Mouse (Mus musculus) WW6 (cell line): Measurements from ENCODE around the gene Tnxb.
"Not testable (repeated sequence)": the region's sequence is repeated elsewhere in the genome, so short reads cannot be mapped to it uniquely, and the experiment has no call there.

Experiments
- DNase-seq: peaks from one replicate; pipeline ENCODE4 v3.0.0-alpha.2; 2013; ENCODE audit warnings: low read depth, low spot score

The Tnxb gene

DNA sequence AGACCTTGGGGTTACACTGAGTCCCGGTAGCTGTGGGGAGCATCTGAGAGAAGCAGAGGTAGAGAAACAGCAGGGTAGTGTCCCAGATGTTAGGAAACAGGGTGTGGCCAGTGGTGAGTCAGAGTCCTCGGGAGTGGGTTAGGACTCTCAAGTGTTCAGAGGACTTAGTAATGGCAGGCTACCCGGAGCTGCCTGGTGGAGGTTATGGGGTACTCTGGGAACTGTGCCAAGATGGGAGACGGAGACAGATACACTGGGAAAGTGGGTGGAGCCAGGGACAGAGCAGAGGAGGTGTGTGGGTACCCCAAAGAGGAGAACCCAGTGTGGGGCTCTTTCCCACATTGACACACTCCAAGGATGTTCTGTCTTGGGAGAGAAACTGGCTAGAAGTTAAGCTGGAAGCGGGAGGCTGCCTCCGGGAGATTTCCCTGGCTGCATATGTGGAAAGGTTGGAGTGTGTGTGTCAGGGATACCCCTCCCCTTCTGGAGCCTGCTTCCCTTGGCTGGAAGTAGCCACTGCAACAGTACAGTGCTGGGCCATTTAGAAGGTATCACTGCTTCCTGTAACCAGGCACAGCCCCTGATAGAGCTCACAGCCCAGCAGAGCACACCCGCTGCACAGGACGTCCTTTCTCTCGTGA is 14.0 kb downstream of the Tnxb start:
- no peak for DNase-seq

DNA sequence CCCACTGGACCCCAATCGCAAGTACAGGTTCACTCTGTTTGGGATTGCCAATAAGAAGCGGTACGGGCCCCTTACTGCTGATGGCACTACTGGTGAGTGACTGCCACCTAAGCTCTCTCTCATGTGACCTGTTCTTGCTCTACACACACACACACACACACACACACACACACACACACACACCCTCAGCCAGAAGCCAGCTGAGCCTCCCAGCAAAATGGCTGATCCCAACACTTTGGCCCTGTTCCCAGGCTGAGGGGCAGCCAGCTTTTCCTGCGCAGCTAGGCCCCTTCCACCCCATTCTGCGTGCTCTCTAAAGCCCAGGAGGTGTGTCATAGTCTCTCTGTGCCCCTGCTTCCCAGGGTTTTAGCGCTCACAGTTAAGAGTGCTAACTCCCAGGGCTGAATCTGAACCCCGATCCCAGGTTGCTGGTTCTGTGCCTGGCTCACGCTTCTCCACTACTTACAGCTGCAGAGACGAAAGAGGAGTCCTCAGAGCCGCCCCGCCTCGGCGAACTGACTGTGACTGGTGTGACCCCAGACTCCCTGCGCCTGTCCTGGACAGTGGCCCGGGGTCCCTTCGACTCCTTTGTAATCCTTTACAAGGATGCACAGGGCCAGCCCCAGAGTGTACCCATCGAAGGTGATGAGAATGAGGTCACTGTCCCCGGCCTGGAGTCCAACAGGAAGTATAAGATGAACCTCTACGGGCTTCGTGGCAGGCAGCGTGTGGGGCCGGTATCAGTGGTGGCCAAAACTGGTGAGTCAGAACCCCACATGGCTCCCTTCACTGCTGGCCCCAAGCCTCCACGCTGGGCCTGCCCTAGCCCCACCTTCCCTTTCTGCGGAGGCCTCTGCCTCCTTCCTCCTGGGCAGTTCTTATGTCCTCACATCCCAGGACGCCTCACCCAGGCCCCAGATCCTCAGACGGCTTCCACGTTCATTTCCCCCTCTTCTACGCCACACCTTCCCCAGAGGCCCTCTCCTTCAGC is 15.1 kb downstream of the Tnxb start:
- no peak for DNase-seq

DNA sequence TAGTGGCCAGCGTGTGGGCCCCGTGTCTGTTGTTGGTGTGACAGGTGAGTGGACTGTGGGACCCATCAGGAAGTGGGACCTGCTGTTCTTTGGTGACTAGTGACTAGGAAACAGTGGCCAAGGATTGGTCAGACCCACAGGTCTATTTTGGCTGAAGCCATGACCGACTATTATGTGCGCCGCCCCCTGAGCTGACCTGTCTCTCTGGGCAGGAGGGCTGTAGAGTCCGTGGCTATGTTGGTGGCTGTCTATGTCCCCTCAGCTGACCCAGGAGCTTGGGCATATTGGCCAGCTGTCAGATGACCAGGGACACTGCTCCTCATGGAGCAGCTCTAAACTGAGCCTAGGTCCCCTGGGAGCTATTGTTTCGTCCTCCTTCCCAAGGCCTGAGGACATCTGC is 18.6 kb downstream of the Tnxb start:
- DNase-seq = no peak

GRCm38 (mm10) chr17:34690458-34690857 is 20.1 kb downstream of the Tnxb start:
- no peak for DNase-seq

GRCm38 (mm10) chr17:34692906-34693305 is 22.6 kb downstream of the Tnxb start:
- no peak for DNase-seq

DNA sequence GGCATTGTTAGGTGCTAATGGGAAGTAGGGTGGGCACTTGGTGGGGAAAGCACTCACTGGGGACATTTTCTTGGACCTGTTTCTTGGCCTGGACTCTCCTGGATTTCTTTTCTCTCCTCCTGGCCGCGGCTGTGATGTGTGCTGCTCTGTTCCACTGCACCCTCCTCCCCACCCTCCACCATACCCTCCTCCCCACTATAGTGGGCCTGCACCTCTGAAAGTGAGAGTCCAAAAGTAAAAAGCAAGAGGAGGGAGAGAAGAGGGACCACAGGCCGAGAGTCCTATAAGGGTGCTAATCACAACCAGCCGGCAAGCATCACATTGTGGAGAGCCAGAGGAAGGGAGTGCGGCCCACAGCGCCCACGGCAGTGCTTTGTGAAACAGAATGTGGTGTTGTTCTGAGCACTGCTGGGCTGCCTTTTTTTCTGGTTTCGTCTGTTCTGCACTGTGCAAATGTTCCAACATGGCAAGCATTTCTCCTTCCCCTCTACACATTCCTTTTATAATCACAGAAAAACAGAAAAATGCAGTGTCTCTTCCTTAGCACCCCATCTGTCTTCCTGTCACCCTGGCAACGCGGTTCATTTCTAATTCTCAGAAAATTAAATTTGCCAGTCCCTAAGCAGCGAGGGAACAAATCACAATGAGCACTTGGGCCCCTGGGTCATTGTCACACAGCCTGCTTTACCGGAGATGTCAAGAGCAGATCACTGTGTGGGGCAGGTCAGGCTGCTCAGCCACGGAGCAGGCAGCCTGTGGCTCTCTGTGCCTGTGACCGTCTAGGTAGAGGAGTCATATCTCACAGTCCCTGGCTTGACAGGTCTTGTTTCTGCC is 29.5 kb downstream of the Tnxb start:
- DNase-seq = no peak

DNA sequence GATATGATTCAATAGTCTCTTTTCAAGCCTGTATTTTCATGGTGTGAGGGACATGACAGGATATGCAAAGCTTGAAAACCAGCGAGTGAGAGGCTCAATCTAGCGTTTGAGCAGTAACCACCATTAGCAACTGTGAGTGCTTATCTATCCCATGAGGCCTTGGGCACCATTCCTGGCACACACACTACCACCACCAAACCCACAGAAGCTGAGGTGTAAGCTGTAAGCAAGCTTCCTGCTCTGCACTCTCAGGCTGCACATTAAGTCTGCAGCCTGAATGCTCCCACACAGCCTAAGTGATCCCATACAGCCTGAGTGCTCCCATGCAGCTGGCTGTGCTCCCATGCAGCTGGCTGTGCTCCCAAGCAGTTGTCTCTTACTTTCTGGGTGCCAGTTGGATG is 30.3 kb downstream of the Tnxb start:
- DNase-seq = no peak

- DNase-seq = not testable (repeated sequence)
Observed at GRCm38 (mm10) chr17:34706476-34706875, 36.1 kb downstream of the Tnxb start.

GRCm38 (mm10) chr17:34712951-34713350 is 42.6 kb downstream of the Tnxb start:
- DNase-seq = no peak

DNA sequence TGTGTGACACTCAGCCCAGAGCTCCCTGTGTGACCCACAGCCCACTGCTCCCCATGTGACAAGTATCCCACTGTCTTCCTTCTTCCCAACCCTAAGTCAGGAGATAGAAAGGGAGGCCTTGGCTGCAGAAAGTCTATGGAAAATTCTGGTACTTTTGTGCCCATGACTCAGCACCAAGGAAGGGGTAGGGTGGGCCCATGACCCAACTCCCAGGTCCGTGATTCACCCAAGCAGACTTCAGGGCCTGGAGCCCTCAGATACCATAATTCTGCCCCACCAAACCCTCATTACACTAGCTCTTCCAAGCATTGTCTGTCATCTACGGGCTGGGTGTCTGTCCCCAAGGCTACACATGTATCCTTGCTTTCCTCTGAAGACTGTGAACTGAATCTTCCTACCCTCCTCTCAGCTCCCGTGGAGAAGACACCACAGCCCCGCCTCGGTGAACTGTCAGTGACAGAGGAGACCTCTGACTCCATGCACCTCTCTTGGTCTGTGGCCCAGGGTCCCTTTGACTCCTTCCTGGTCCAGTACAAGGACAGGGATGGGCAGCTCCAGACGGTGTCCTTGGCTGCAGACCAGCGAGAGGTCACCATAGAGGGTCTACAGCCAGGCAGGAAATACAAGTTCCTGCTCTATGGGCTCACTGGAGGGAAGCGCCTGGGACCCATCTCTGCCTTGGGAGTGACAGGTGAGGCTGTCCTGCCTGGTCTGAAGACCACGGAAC is 44.0 kb downstream of the Tnxb start:
- not testable (repeated sequence) for DNase-seq

DNA sequence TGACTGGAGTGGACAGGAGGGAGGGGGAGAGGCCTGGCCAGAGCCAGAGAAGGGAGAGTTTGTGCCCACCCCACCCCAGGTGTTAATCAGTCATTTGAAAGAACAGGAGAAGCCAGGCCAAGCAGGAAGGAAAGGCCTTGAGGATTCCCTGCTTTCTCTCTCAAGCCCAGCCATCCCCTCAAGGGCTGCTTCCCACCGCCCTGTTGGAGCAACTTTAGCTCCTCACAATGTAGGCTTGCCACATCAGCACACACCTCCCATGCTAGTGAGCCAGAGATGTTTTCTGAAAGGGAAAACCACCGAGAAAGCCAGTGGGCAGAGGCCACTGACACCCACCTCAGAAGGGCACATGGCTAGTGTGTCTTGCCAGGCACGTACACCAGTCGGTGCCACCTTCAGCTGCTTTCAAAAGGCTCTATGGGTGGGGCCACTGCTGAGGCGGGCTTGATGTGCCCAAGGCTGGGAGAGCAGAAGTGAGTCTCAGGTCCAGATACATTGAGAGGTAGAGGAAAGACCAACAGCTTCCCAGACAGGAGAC is 44.6 kb downstream of the Tnxb start:
- not testable (repeated sequence) for DNase-seq

DNA sequence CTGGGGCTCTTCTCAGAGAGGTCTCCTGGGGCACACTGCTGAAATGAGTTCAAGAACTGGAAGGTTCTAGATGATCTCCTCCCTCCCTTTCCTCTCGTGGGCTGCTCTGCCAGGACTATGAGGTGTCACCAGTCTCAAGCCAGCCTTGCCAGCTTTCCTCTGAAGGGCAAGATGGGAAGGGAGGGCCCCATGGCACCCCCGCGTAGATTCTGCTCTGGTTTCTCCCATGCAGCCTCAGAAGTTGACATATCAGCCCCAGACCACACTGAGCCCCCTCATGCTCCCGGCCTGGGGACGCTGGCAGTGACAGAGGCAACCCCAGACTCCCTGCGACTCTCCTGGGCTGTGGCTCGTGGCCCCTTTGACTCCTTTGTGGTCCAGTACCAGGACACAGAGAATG is 45.1 kb downstream of the Tnxb start:
- not testable (repeated sequence) for DNase-seq

DNA sequence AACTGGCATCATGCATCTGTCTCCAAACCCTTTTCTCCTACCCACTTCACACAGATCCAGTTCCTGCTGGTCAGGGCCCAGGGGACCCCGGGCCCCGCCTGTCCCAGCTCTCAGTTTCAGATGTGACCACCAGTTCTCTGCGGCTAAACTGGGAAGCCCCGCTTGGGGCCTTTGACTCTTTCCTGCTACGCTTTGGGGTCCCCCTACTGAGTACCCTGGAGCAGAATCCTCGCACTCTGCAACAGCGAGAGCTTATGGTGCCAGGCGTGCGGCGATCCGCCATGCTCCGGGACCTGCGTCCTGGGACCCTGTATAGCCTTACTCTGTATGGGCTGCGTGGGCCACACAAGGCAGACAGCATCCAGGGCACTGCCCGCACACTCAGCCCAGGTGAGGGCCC is 45.9 kb downstream of the Tnxb start:
- DNase-seq = no peak

- DNase-seq = no peak
Observed at GRCm38 (mm10) chr17:34717401-34717800, 47.1 kb downstream of the Tnxb start.

GRCm38 (mm10) chr17:34719886-34720285 is 49.6 kb downstream of the Tnxb start:
- DNase-seq = not testable (repeated sequence)

GRCm38 (mm10) chr17:34722238-34722637 is 51.9 kb downstream of the Tnxb start:
- DNase-seq = not testable (repeated sequence)

DNA sequence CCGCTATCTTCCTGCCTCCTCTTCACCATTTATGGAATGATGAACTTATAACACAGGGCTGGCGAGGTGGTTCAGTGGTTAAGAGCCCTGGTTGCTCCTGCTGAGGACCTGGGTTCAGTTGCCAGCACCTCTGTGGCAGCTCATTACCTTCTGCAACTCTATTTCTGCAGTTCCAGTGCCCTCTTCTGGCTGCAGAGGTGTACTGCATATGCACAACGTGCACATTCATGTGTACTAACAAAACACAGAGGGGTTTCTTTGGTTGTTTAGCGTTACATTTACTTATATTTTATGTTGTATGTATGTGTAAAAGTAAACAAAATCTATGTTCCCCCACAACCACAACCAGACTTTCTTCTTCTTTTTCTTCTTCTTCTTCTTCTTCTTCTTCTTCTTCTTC is 52.7 kb downstream of the Tnxb start:
- no peak for DNase-seq

GRCm38 (mm10) chr17:34727887-34728286 is 57.6 kb downstream of the Tnxb start:
- DNase-seq = no peak

GRCm38 (mm10) chr17:34729155-34729554 is 58.8 kb downstream of the Tnxb start:
- not testable (repeated sequence) for DNase-seq

DNA sequence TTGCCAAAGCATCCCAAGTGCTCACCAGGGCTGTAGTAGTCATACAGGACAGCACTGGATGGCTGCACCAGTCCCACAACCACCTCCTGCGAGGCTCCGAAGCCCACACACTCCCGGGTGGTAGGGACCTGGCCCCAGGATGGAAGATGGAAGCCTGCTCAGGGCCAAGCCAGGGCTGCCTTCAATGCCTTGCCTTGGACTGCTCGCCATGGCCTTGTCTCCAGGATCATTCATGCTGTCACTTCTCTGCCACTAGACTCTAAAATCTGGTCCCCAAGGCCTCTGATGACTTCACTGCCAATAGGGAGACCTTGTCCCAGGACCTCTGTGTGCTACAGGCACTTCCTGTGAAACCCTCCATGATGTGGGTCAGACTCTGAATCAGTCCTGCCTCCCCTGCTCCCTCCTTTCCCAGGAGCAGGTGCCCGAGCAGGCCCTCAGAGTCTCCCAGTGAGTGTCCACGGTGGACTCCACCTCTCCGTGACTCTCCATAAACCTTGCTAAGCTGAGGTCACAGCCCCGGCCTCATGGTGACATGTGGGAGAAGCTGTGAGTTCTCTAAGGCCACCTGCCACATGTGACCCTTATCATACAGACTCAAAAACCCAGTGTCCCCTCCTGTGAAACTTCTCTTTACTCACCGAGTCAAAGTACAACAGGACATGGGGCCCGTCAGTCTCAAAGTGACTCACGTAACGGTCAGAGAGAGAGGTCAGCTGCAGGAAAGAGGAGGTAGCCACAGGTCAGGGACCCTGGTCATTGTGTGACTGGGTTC is 59.6 kb downstream of the Tnxb start:
- DNase-seq = not testable (repeated sequence)
